Comparison of ENCODE assay signal across 8 mouse cellular contexts in genomic region chr8:95142985-95143804, GRCm38 (mm10). TPM values are rescaled to one million over a fixed set of nuclear protein-coding genes. Genes with fewer than 3 reads are reported as not detected.
DNase-seq lines count a peak whose midpoint lies in the region; ATAC-seq lines count a peak whose summit lies in the region.

No protein-coding gene starts in this region.

- H3K27ac ChIP-seq in embryonic facial prominence, embryonic 11.5 days (replicated peaks; ENCODE audit: low read depth, low read length), result no peak overlapping the region
- peak overlapping the region; percentile 72 for H3K27ac ChIP-seq in hindbrain, embryonic 12.5 days
- peak overlapping the region; percentile 78 for H3K27ac ChIP-seq in stomach, embryonic 15.5 days

- H3K9ac ChIP-seq in embryonic facial prominence, embryonic 11.5 days (replicated peaks; ENCODE audit: low read length), result peak overlapping the region; percentile 71
- peak overlapping the region; percentile 84; the same call in 1 of the 2 replicates for H3K9ac ChIP-seq in hindbrain, embryonic 12.5 days
- H3K9ac ChIP-seq in stomach, embryonic 15.5 days, result no peak overlapping the region

- DNase-seq in embryonic facial prominence, embryonic 11.5 days (ENCODE audit: low spot score), result peak; percentile 20
- peak; percentile 30 to 35 for DNase-seq in layer of hippocampus, postnatal 25 days (ENCODE audit: extremely low spot score in 1 of 2, low spot score in 1 of 2)
- DNase-seq in lung, postnatal 4 days, result peak; percentile 25 to 76
- no peak for DNase-seq in adrenal gland, postnatal 14 days

- ATAC-seq in megakaryocyte, adult 5-6 weeks (ENCODE audit: poor library complexity, severe bottlenecking), result no peak
- ATAC-seq in embryonic facial prominence, embryonic 11.5 days (replicated peaks; ENCODE audit: insufficient number of reproducible peaks, low FRiP score, low TSS enrichment, low read depth), result 0 out of 2 replicates have a peak, but pooled peaks have one; percentile 2
- peak; percentile 33; the same call in 1 of the 2 replicates for ATAC-seq in hindbrain, embryonic 12.5 days (ENCODE audit: low FRiP score)
- ATAC-seq in stomach, embryonic 15.5 days (ENCODE audit: insufficient read depth, low FRiP score, low read depth), result no peak

- no peaks in the 10 kb centered on the region for H3K9me3 ChIP-seq in megakaryocyte, embryonic 14.5 days
- H3K9me3 ChIP-seq in embryonic facial prominence, embryonic 11.5 days (replicated peaks; ENCODE audit: control insufficient read depth, low read length), result no peaks in the 10 kb centered on the region
- H3K9me3 ChIP-seq in hindbrain, embryonic 12.5 days (replicated peaks), result no peaks in the 10 kb centered on the region
- H3K9me3 ChIP-seq in stomach, embryonic 15.5 days, result no peaks in the 10 kb centered on the region

- peaks cover 79% of the 10 kb centered on the region for H3K4me1 ChIP-seq in megakaryocyte, embryonic 14.5 days
- H3K4me1 ChIP-seq in embryonic facial prominence, embryonic 11.5 days (ENCODE audit: control insufficient read depth, insufficient read depth, low read length), result 0 out of 2 replicates have a peak, but pooled peaks cover 4% of the 10 kb centered on the region
- H3K4me1 ChIP-seq in hindbrain, embryonic 12.5 days, result peaks cover 30% of the 10 kb centered on the region
- H3K4me1 ChIP-seq in stomach, embryonic 15.5 days, result peaks cover 35% of the 10 kb centered on the region

- peaks cover 81% of the 10 kb centered on the region for H3K27me3 ChIP-seq in megakaryocyte, embryonic 14.5 days (replicated peaks)
- no peaks in the 10 kb centered on the region for H3K27me3 ChIP-seq in embryonic facial prominence, embryonic 11.5 days (ENCODE audit: control insufficient read depth, insufficient read depth, low read length)
- peaks cover 20% of the 10 kb centered on the region for H3K27me3 ChIP-seq in hindbrain, embryonic 12.5 days
- no peaks in the 10 kb centered on the region for H3K27me3 ChIP-seq in stomach, embryonic 15.5 days (replicated peaks)

- H3K4me3 ChIP-seq in megakaryocyte, embryonic 14.5 days (replicated peaks), result peak overlapping the region; percentile 93
- H3K4me3 ChIP-seq in embryonic facial prominence, embryonic 11.5 days (ENCODE audit: low read depth, low read length), result no peak overlapping the region
- peak overlapping the region; percentile 59 for H3K4me3 ChIP-seq in hindbrain, embryonic 12.5 days
- peak overlapping the region; percentile 69 for H3K4me3 ChIP-seq in stomach, embryonic 15.5 days (replicated peaks)

- H3K36me3 ChIP-seq in megakaryocyte, embryonic 14.5 days (replicated peaks; ENCODE audit: low read length), result peaks cover 2% of the 10 kb centered on the region
- H3K36me3 ChIP-seq in embryonic facial prominence, embryonic 11.5 days (replicated peaks; ENCODE audit: control insufficient read depth, insufficient read depth, low read depth, low read length), result no peaks in the 10 kb centered on the region
- H3K36me3 ChIP-seq in hindbrain, embryonic 12.5 days, result no peaks in the 10 kb centered on the region
- H3K36me3 ChIP-seq in stomach, embryonic 15.5 days, result no peaks in the 10 kb centered on the region

- WGBS in embryonic facial prominence, embryonic 11.5 days, result 10% methylated on average over 17 of the region's 17 CpGs
- WGBS in hindbrain, embryonic 12.5 days, result 10% methylated on average over 17 of the region's 17 CpGs
- 23% methylated on average over 17 of the region's 17 CpGs for WGBS in stomach, embryonic 15.5 days

- peak overlapping the region; percentile 97 for H3K4me2 ChIP-seq in embryonic facial prominence, embryonic 11.5 days (ENCODE audit: low read depth, low read length)
- peak overlapping the region; percentile 97 for H3K4me2 ChIP-seq in hindbrain, embryonic 12.5 days (replicated peaks)
- peak overlapping the region; percentile 88 for H3K4me2 ChIP-seq in stomach, embryonic 15.5 days

RNA-seq across cellular contexts. Expression of gene Kifc3, which starts 59.4 kb away (rescaled TPM):
- polyA plus RNA-seq in megakaryocyte, embryonic 14.5 days (2012; ENCODE audit: insufficient read depth, low replicate concordance), result 53.9 and 60.5 TPM in 2 replicates
- 2.3 and 5.2 TPM in 2 replicates for total RNA-seq in megakaryocyte, adult 5-6 weeks (2015)
- 5.4 and 15.1 TPM in 2 replicates for total RNA-seq in megakaryocyte, adult 5-6 weeks (2017)
- 3.9 and 4.9 TPM in 2 replicates for polyA plus RNA-seq in embryonic facial prominence, embryonic 11.5 days (2014; fragmentation: Nextera tagmentation; extraction: Ambion mirVana)
- polyA plus RNA-seq in hindbrain, embryonic 12.5 days (2016; fragmentation: Nextera tagmentation; extraction: Ambion mirVana), result 17.4 and 21.2 TPM in 2 replicates
- 10 to 100 TPM; 54.2 to 63.7 TPM for total RNA-seq in layer of hippocampus, postnatal 25 days (2021)
- 21.2 and 23.1 TPM in 2 replicates for polyA plus RNA-seq in stomach, embryonic 15.5 days (2015; fragmentation: Nextera tagmentation; extraction: Ambion mirVana)
- total RNA-seq in adrenal gland, postnatal 14 days (2021), result 94.1 and 104 TPM in 2 replicates

Comparison
In these comparisons a context has a peak if more than half of its experiments do, and no peak if none do; other contexts are left out.
1. ATAC-seq: peak in embryonic facial prominence, embryonic 11.5 days (single experiment) and hindbrain, embryonic 12.5 days (single experiment); none in megakaryocyte, adult 5-6 weeks (single experiment) and stomach, embryonic 15.5 days (single experiment).
2. Peak in every context shown above with its lines, with median percentiles within 50 percentile points of each other: H3K4me2 ChIP-seq.